Mouse (Mus musculus): ENCODE data around the gene Cbr2. TPM values are rescaled to one million over a fixed set of nuclear protein-coding genes. Genes with fewer than 3 reads are reported as not detected.

Cbr2 gene
- polyA plus RNA-seq (2012; rRNA removed), result 0.55 and 2.0 TPM in 2 replicates

GRCm38 (mm10) chr11:120731858-120732680 lies at the start of gene Cbr2:
Gene Cbr2, minus strand, starts transcription at chr11:120732114.

GRCm38 (mm10) chr11:120762672-120763041 lies 30.7 kb upstream of the Cbr2 start, which contains the start of gene Hmga1b:
Gene Hmga1b, plus strand, starts transcription at chr11:120762794.

GRCm38 (mm10) chr11:120727169-120727527 lies 4.8 kb downstream of the Cbr2 start, which contains the start of gene Dcxr:
Gene Dcxr, minus strand, starts transcription at chr11:120727281.

GRCm38 (mm10) chr11:120721124-120722066 lies 10.5 kb downstream of the Cbr2 start, which contains the start of gene Rac3:
Gene Rac3, plus strand, starts transcription at chr11:120721470.

GRCm38 (mm10) chr11:120713580-120714518 lies 18.1 kb downstream of the Cbr2 start, which contains the start of the genes Cenpx and Lrrc45:
Gene Cenpx, minus strand, starts transcription at chr11:120713738.
Gene Lrrc45, plus strand, starts transcription at chr11:120713925.

Other genes with a start within 250 kb of the Cbr2 start
- gene Mrpl12, start 247.5 kb downstream of the Cbr2 start, polyA plus RNA-seq (2012; rRNA removed), result 106 and 125 TPM in 2 replicates
- gene Slc25a10, start 240.3 kb downstream of the Cbr2 start, polyA plus RNA-seq (2012; rRNA removed), result 39.4 and 50.5 TPM in 2 replicates
- gene Gcgr, start 201.4 kb downstream of the Cbr2 start, polyA plus RNA-seq (2012; rRNA removed), result 1.2 and 1.7 TPM in 2 replicates
- gene Mcrip1, start 182.4 kb downstream of the Cbr2 start, polyA plus RNA-seq (2012; rRNA removed), result 164 and 177 TPM in 2 replicates
- not detected in 2 replicates for gene Ppp1r27, start 181.0 kb downstream of the Cbr2 start, polyA plus RNA-seq (2012; rRNA removed)
- gene P4hb, start 158.9 kb downstream of the Cbr2 start, polyA plus RNA-seq (2012; rRNA removed), result 365 and 391 TPM in 2 replicates
- gene Arhgdia, start 150.5 kb downstream of the Cbr2 start, polyA plus RNA-seq (2012; rRNA removed), result 303 and 501 TPM in 2 replicates
- gene Alyref, start 133.7 kb downstream of the Cbr2 start, polyA plus RNA-seq (2012; rRNA removed), result 300 and 546 TPM in 2 replicates
- 138 and 143 TPM in 2 replicates for gene Anapc11, start 133.7 kb downstream of the Cbr2 start, polyA plus RNA-seq (2012; rRNA removed)
- gene Npb, start 123.6 kb downstream of the Cbr2 start, polyA plus RNA-seq (2012; rRNA removed), result 1.4 TPM in 2 replicates
- gene Pcyt2, start 114.2 kb downstream of the Cbr2 start, polyA plus RNA-seq (2012; rRNA removed), result 132 and 188 TPM in 2 replicates
- 44.4 and 107 TPM in 2 replicates for gene Sirt7, start 106.9 kb downstream of the Cbr2 start, polyA plus RNA-seq (2012; rRNA removed)
- 42.7 and 60.6 TPM in 2 replicates for gene Mafg, start 98.5 kb downstream of the Cbr2 start, polyA plus RNA-seq (2012; rRNA removed)
- gene Pycr1, start 88.3 kb downstream of the Cbr2 start, polyA plus RNA-seq (2012; rRNA removed), result 13.8 and 25.2 TPM in 2 replicates
- gene Myadml2, start 84.0 kb downstream of the Cbr2 start, polyA plus RNA-seq (2012; rRNA removed), result 0.08 and 0.26 TPM in 2 replicates
- 2.2 and 5.1 TPM in 2 replicates for gene Notum, start 70.9 kb downstream of the Cbr2 start, polyA plus RNA-seq (2012; rRNA removed)
- 69.8 and 105 TPM in 2 replicates for gene Aspscr1, start 59.1 kb downstream of the Cbr2 start, polyA plus RNA-seq (2012; rRNA removed)
- 49.4 and 73.3 TPM in 2 replicates for gene Cenpx, start 18.4 kb downstream of the Cbr2 start, polyA plus RNA-seq (2012; rRNA removed)
- gene Lrrc45, start 18.2 kb downstream of the Cbr2 start, polyA plus RNA-seq (2012; rRNA removed), result 68.5 and 84.3 TPM in 2 replicates
- gene Rac3, start 10.6 kb downstream of the Cbr2 start, polyA plus RNA-seq (2012; rRNA removed), result 63.0 and 69.7 TPM in 2 replicates
- 11.3 and 14.7 TPM in 2 replicates for gene Dcxr, start 4.8 kb downstream of the Cbr2 start, polyA plus RNA-seq (2012; rRNA removed)
- 3.8 and 8.8 TPM in 2 replicates for gene Hmga1b, start 30.7 kb upstream of the Cbr2 start, polyA plus RNA-seq (2012; rRNA removed)
- gene Rfng, start 52.1 kb upstream of the Cbr2 start, polyA plus RNA-seq (2012; rRNA removed), result 41.7 and 45.5 TPM in 2 replicates
- 169 and 233 TPM in 2 replicates for gene Gps1, start 52.2 kb upstream of the Cbr2 start, polyA plus RNA-seq (2012; rRNA removed)
- gene Dus1l, start 64.3 kb upstream of the Cbr2 start, polyA plus RNA-seq (2012; rRNA removed), result 52.1 and 79.3 TPM in 2 replicates
- gene Fasn, start 92.4 kb upstream of the Cbr2 start, polyA plus RNA-seq (2012; rRNA removed), result 227 and 256 TPM in 2 replicates
- 6.2 and 6.9 TPM in 2 replicates for gene Ccdc57, start 200.8 kb upstream of the Cbr2 start, polyA plus RNA-seq (2012; rRNA removed)
- 41.4 and 41.9 TPM in 2 replicates for gene Slc16a3, start 216.4 kb upstream of the Cbr2 start, polyA plus RNA-seq (2012; rRNA removed)